Mouse (Mus musculus): Measurements from ENCODE around the gene C1galt1. TPM values are rescaled to one million over a fixed set of nuclear protein-coding genes. Genes with fewer than 3 reads are reported as not detected.

Gene C1galt1
- polyA plus RNA-seq, 1 experiment = 2.1 TPM

DNA sequence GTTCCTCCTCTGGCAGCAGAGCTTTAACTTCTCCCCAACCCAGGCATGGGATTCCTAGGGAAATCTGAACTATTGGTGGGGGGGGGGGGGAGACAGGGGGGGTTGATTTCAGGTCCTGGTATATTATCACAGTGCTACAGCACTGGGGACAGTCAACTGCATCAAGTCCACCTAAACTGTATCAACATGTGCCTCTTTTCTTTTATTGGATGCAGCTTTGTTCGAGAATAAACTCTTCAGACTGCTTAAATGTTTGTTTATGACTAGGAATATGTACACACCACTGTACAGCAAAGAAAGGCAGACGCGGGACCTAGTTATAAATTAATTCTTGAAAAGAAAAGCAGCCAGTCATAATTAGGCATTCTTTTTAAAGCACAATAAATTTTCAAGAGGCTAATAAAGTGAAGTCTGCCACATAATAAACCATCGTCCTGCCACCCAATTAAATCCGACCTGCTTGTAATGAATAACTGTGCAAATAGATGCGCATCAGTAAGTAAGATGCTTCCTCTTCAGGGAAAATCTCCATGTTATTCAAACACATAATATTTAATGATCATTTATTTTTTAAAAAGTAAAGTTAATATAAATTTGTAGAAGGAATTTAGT, 12.0 kb upstream of the C1galt1 start:
- Histone ChIP-seq H3K36me3 (ENCODE audit: control insufficient read depth, insufficient read depth, low read length) (no peaks in the 10 kb centered on the region), H3K27ac (ENCODE audit: control insufficient read depth, insufficient read depth, low read depth, low read length) (no peak overlapping the region), H3K27me3 (ENCODE audit: control insufficient read depth, insufficient read depth, low read length) (no peaks in the 10 kb centered on the region), H3K4me3 (ENCODE audit: control insufficient read depth, low read depth, low read length) (no peak overlapping the region), H3K4me1 (ENCODE audit: control insufficient read depth, insufficient read depth, low read length) (no peaks in the 10 kb centered on the region)
- TF ChIP-seq CTCF (IDR thresholded peaks at IDR 0.05; ENCODE audit: control insufficient read depth, insufficient read depth, insufficient replicate concordance, low read depth, low read length) (no peak), POLR2A (IDR thresholded peaks at IDR 0.05; ENCODE audit: control insufficient read depth, low read depth, low read length) (no peak)

DNA sequence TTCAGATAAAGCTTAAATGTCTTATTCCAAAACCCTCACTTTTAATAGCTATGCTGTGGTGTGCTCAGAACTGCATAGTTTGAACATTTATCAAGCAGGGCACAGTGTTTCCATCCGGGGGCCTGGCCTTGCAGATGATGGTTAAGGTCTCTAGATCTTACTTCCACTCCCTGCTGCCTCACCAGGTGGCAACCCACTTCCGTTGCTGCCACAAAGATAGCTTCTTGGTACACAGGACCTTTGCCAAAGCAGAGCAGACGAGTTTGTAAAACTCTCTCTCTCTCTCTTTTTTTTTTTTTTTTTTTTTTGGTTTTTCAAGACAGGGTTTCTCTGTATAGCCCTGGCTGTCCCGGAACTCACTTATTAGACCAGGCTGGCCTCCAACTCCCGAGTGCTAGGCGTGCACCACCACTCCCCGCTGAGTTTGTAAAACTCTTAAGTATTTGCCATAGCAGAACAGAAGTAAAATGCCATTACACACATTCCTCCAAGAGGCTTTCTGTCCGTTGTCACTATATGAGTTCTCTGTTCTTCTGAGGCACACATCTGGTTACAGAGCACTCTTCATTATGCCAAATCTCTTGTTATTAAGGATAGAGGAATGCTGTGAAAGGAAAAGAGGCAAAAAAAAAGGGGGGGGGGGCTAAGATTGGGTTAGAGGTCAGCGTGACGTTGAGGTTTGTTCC, 773 bp upstream of the C1galt1 start:
- Histone ChIP-seq H3K4me3 (ENCODE audit: control insufficient read depth, low read depth, low read length) (peak overlapping the region; percentile 97), H3K4me1 (ENCODE audit: control insufficient read depth, insufficient read depth, low read length) (peaks cover 10% of the 10 kb centered on the region; the same call in 1 of the 2 replicates), H3K27me3 (ENCODE audit: control insufficient read depth, insufficient read depth, low read length) (no peaks in the 10 kb centered on the region), H3K36me3 (ENCODE audit: control insufficient read depth, insufficient read depth, low read length) (no peaks in the 10 kb centered on the region), H3K27ac (ENCODE audit: control insufficient read depth, insufficient read depth, low read depth, low read length) (no peak overlapping the region)
- no peak for TF ChIP-seq POLR2A (IDR thresholded peaks at IDR 0.05; ENCODE audit: control insufficient read depth, low read depth, low read length)
- no peak for TF ChIP-seq CTCF (IDR thresholded peaks at IDR 0.05; ENCODE audit: control insufficient read depth, insufficient read depth, insufficient replicate concordance, low read depth, low read length)

DNA sequence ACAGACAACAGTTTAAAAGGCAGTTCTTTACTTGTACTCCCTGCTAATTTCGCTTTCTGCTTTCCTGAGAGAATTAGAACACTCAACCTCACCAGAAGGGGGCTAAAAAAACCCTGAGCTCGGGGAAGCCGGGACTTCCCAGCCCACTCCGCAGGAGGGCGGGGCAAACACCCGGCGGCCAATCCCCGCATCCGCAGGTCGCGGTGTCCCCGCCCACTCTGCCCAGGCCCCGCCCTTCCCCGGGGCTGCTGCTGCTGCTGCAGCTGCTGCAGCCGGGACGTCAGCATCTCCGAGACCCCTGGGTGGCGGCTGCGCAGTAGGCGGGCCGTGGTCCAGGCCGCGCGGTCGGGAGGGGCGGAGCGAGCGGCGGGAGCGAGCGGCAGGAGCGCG, 235 bp upstream of the C1galt1 start:
- Histone ChIP-seq H3K36me3 (ENCODE audit: control insufficient read depth, insufficient read depth, low read length) (no peaks in the 10 kb centered on the region), H3K4me1 (ENCODE audit: control insufficient read depth, insufficient read depth, low read length) (peaks cover 10% of the 10 kb centered on the region; the same call in 1 of the 2 replicates), H3K27me3 (ENCODE audit: control insufficient read depth, insufficient read depth, low read length) (no peaks in the 10 kb centered on the region), H3K27ac (ENCODE audit: control insufficient read depth, insufficient read depth, low read depth, low read length) (no peak overlapping the region; the same call in 1 of the 2 replicates), H3K4me3 (ENCODE audit: control insufficient read depth, low read depth, low read length) (peak overlapping the region; percentile 97)
- TF ChIP-seq POLR2A (IDR thresholded peaks at IDR 0.05; ENCODE audit: control insufficient read depth, low read depth, low read length) (peak; percentile 26; the same call in 1 of the 2 replicates), CTCF (IDR thresholded peaks at IDR 0.05; ENCODE audit: control insufficient read depth, insufficient read depth, insufficient replicate concordance, low read depth, low read length) (no peak)

DNA sequence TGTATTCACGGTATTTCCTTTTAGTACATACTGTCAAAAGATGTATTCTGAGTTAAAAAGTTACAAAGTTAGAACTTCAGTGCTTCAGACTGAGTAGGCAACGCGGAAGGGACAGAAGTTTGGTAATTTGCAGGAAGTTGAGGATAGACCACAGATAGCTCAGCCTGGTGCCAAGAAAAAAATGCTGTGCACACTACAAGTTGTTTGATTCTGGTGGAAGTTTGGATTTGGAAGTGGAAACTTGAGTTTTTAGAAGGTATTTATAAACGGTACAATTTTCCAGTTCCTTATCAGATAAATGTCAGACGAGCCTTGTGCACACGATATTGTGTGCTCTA, 1.0 kb downstream of the C1galt1 start:
- H3K36me3 ChIP-seq (ENCODE audit: control insufficient read depth, insufficient read depth, low read length) = no peaks in the 10 kb centered on the region
- peak overlapping the region; percentile 38; the same call in 1 of the 2 replicates for H3K4me3 ChIP-seq (ENCODE audit: control insufficient read depth, low read depth, low read length)
- H3K4me1 ChIP-seq (ENCODE audit: control insufficient read depth, insufficient read depth, low read length) = peaks cover 10% of the 10 kb centered on the region; the same call in 1 of the 2 replicates
- no peaks in the 10 kb centered on the region for H3K27me3 ChIP-seq (ENCODE audit: control insufficient read depth, insufficient read depth, low read length)
- TF ChIP-seq CTCF (IDR thresholded peaks at IDR 0.05; ENCODE audit: control insufficient read depth, insufficient read depth, insufficient replicate concordance, low read depth, low read length) (no peak), POLR2A (IDR thresholded peaks at IDR 0.05; ENCODE audit: control insufficient read depth, low read depth, low read length) (no peak)
- H3K27ac ChIP-seq (ENCODE audit: control insufficient read depth, insufficient read depth, low read depth, low read length) = no peak overlapping the region

DNA sequence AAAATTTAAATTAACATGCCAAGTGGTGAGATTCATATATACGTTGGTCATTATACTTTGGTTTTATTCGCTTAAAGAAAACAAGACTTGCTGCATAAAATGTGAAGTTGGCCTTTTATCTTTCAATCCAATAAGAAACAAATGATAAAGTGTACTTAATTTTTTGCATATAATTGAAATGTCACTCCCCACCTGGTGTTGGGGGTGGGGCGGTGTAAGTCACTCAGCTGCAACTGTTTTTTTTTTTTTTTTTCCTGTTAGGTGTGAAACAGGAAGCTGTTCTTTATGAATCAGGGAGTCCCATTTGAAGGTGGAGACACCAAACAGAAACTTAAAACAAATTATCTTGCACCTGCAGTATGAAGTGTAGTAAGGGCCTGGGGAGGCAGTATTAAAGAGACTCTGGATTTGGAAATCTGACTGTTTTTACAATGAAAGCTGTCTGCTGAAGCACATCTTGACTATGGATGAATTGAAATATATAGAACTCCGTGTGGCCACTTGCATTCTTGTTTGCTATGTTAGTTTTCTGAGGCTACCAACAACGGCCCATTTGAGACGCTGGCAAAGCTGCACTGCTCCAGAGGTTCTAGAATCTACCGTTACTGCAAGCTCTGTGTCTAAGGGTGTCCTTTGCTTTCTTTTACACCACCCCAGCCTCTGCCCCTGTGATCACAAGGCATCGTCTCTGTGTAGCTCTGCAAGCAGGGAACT, 2.2 kb downstream of the C1galt1 start:
- no peaks in the 10 kb centered on the region for H3K27me3 ChIP-seq (ENCODE audit: control insufficient read depth, insufficient read depth, low read length)
- TF ChIP-seq CTCF (IDR thresholded peaks at IDR 0.05; ENCODE audit: control insufficient read depth, insufficient read depth, insufficient replicate concordance, low read depth, low read length) (no peak), POLR2A (IDR thresholded peaks at IDR 0.05; ENCODE audit: control insufficient read depth, low read depth, low read length) (no peak)
- H3K4me1 ChIP-seq (ENCODE audit: control insufficient read depth, insufficient read depth, low read length) = peaks cover 10% of the 10 kb centered on the region; the same call in 1 of the 2 replicates
- H3K4me3 ChIP-seq (ENCODE audit: control insufficient read depth, low read depth, low read length) = no peak overlapping the region
- no peaks in the 10 kb centered on the region for H3K36me3 ChIP-seq (ENCODE audit: control insufficient read depth, insufficient read depth, low read length)
- no peak overlapping the region for H3K27ac ChIP-seq (ENCODE audit: control insufficient read depth, insufficient read depth, low read depth, low read length)

DNA sequence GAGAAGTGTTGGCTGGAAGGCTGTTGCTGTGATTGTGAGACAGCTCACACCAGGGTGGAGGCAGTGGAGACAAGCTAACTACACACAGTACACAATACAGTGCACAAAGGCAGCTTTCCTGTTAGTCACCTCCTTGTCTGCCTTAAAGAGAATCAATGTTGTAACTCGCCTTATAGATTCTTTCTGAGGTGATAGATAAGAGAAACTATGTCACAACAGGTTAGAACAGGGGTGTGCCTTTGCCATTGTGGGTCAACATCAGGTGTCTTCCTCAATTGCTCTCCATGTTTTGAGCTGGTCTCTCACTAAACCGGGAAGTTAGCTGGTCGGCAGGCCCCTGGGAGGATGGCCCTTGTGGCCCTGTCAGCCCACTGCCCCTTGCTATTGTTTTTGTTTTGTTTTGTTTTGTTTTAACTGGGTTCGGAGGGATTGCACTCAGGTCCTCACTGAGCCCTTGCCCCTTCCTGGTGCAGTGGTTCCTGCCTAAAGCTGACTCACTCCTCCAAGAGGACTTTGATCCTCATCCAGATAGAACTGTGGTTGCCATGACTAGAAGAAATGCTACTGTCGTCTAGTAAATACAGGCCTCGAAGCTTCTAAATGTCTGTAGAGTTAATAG, 3.4 kb downstream of the C1galt1 start:
- no peak overlapping the region for H3K4me3 ChIP-seq (ENCODE audit: control insufficient read depth, low read depth, low read length)
- H3K4me1 ChIP-seq (ENCODE audit: control insufficient read depth, insufficient read depth, low read length) = peaks cover 10% of the 10 kb centered on the region; the same call in 1 of the 2 replicates
- no peaks in the 10 kb centered on the region for H3K27me3 ChIP-seq (ENCODE audit: control insufficient read depth, insufficient read depth, low read length)
- H3K27ac ChIP-seq (ENCODE audit: control insufficient read depth, insufficient read depth, low read depth, low read length) = no peak overlapping the region
- H3K36me3 ChIP-seq (ENCODE audit: control insufficient read depth, insufficient read depth, low read length) = no peaks in the 10 kb centered on the region
- TF ChIP-seq POLR2A (IDR thresholded peaks at IDR 0.05; ENCODE audit: control insufficient read depth, low read depth, low read length) (no peak), CTCF (IDR thresholded peaks at IDR 0.05; ENCODE audit: control insufficient read depth, insufficient read depth, insufficient replicate concordance, low read depth, low read length) (no peak)

DNA sequence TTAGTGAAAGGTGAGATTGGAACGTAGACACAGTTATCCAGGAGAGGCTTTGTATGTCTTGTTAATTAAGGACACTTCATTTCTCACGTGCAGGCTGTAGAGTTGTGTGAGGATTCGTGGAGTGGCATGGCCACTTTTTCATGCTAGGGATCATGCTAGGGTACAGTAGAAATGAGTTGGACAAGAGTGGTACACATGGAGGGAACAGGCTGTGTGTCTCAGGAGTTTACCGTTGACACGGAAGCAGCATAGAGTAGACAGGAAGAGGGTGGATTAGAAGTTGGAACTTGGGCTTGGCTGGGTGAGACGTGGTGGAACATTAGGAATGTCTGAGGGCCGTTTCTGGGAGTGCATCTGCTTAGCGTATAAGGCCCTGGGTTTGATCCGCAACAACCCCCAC, 4.1 kb downstream of the C1galt1 start:
- Histone ChIP-seq H3K27ac (ENCODE audit: control insufficient read depth, insufficient read depth, low read depth, low read length) (no peak overlapping the region), H3K36me3 (ENCODE audit: control insufficient read depth, insufficient read depth, low read length) (no peaks in the 10 kb centered on the region), H3K27me3 (ENCODE audit: control insufficient read depth, insufficient read depth, low read length) (no peaks in the 10 kb centered on the region), H3K4me1 (ENCODE audit: control insufficient read depth, insufficient read depth, low read length) (peaks cover 8% of the 10 kb centered on the region; the same call in 1 of the 2 replicates), H3K4me3 (ENCODE audit: control insufficient read depth, low read depth, low read length) (no peak overlapping the region)
- TF ChIP-seq POLR2A (IDR thresholded peaks at IDR 0.05; ENCODE audit: control insufficient read depth, low read depth, low read length) (no peak), CTCF (IDR thresholded peaks at IDR 0.05; ENCODE audit: control insufficient read depth, insufficient read depth, insufficient replicate concordance, low read depth, low read length) (no peak)

Measured in testis, adult 2 months (tissue).